Mouse (Mus musculus): ENCODE results near the gene Il10rb.

Gene Il10rb

DNA sequence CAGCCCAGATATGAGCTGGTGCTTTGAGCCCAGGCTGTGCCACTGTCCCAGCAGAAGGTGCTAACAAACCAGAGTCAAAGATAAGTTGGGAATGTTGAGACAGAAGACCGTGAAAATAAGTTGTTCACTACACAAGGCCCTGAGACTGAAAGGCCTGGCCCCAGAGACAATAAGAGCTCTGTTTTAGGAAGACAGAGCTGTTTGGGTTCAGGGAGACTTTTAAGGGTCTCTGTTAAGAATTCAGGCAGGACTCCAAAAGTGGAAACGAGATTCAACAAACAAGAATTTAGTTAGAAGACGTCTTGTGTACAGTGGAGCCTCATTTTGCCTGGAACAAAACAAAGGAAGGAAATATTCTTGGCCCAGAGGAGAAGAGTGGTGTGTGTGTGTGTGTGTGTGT is 26.6 kb upstream of the Il10rb start:
- in situ Hi-C loops (cut with MboI; ENCODE audit: unreplicated experiment in 2 of 2), result no loop called here

GRCm38 (mm10) chr16:91380151-91380550 is 25.8 kb upstream of the Il10rb start:
- in situ Hi-C loops (cut with MboI; ENCODE audit: unreplicated experiment in 2 of 2), result no loop called here

DNA sequence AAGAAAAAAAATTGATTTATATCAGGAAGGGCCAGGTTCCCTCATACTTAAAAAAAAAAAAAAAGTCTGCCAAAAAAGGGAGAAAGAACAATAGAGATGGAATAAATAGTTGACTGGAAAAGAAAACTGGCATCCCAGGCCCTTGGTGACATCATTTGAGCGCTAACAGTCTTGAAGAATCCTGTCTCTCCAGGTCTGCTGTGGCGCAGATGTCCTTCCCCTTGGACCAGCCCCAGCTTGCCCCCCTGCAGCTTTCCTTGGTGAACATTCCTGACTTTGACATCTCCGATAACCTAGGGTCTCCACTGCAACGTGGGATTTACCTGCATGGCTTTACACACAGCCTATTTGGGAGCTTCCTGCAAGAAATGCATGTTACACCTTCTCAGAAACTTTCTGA is 24.4 kb upstream of the Il10rb start:
- in situ Hi-C loops (cut with MboI; ENCODE audit: unreplicated experiment in 2 of 2), result no loop called here

- in situ Hi-C loops (cut with MboI; ENCODE audit: unreplicated experiment in 2 of 2), result no loop called here
Observed at GRCm38 (mm10) chr16:91382261-91382790, 23.6 kb upstream of the Il10rb start.

DNA sequence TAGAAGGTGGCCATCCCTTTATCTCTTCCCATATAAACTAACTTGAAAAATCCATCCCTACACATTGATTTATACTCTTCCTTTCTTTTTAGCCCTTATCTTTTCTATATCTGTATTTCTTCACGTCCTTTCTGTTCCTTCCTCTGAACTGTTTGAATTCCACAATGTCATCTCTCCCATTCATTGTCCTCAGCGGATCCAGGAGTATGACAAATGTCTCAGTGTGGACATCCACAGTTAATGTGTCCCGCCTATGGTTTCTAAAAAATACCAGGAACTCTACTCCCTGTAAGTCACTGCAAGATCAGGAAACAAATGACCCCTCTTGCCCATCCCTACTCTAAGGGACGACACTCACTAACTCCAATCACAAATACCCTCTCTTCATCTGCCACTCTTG is 21.7 kb upstream of the Il10rb start:
- in situ Hi-C loops (cut with MboI; ENCODE audit: unreplicated experiment in 2 of 2), result no loop called here

GRCm38 (mm10) chr16:91385621-91386020 is 20.3 kb upstream of the Il10rb start:
- in situ Hi-C loops (cut with MboI; ENCODE audit: unreplicated experiment in 2 of 2), result no loop called here

- in situ Hi-C loops (cut with MboI; ENCODE audit: unreplicated experiment in 2 of 2), result no loop called here
Observed at GRCm38 (mm10) chr16:91386419-91387120, 19.4 kb upstream of the Il10rb start.

DNA sequence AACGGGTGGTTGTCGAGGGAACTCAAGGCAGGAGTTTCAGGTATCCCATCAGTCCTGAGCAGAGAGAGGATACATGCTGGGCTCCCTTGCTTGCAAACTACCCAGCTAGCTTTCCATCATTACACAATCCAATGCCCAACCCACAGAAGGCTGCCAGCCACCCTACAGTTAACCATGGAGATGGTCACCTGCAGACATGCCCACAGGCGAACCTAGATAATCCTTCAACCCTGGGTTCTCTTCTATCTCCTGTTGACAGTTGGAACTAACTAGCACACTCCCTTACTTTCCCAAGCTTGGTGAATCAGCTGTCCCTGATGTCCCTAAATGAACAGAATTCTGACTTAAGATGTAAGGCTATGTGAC is 18.9 kb upstream of the Il10rb start:
- in situ Hi-C loops (cut with MboI; ENCODE audit: unreplicated experiment in 2 of 2), result no loop called here

DNA sequence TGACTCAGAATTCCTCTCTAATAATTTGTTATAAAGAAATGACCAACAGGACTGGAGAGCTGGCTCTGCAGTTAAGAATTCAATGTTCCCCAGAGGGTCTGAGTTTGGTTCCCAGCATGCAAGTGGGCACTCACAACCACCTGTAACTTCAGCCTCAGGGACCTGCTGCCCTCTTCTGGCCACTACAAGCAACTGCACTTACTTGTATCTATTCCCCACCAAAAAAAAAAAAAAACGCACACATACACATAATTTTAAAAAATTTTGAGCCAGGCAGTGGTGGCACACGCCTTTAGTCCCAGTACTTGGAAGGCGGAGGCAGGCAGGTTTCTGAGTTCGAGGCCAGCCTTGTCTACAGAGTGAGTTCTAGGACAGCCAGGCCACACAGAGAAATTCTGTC is 15.9 kb upstream of the Il10rb start:
- in situ Hi-C loops (cut with MboI; ENCODE audit: unreplicated experiment in 2 of 2), result loop anchor here in 1 of 2 experiments (5.0 kb wide), 1 partner anchor 33 kb away; no protein-coding TSS in a partner anchor

DNA sequence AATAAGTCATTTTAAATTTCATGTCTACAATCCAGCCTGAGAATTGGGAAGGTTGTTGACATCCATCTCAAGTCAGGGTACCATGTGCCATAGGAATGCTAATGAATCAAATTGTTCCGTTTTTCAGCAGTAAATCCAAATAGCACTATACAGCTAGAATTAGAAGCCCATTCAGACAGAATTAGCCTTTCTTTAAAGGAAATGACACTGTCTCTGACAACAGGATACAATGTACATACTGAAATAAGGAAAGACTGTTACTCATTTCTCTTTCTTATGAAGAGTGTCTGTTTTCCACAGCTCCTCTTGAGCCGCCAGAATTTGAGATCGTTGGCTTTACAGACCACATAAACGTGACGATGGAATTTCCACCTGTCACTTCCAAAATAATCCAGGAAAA is 14.5 kb upstream of the Il10rb start, which contains the start of gene Gm21970:
Gene Gm21970, plus strand, starts transcription at position 301 of the 400 bp plus-strand sequence.
- in situ Hi-C loops (cut with MboI; ENCODE audit: unreplicated experiment in 2 of 2), result loop anchor here in 1 of 2 experiments (5.0 kb wide), 1 partner anchor 34 kb away; no protein-coding TSS in a partner anchor

- in situ Hi-C loops (cut with MboI; ENCODE audit: unreplicated experiment in 2 of 2), result loop anchor here in 1 of 2 experiments (5.0 kb wide), 1 partner anchor 38 kb away; no protein-coding TSS in a partner anchor
Observed at GRCm38 (mm10) chr16:91394826-91395410, 11.0 kb upstream of the Il10rb start.

GRCm38 (mm10) chr16:91395633-91396392 is 10.2 kb upstream of the Il10rb start:
- in situ Hi-C loops (cut with MboI; ENCODE audit: unreplicated experiment in 2 of 2), result no loop called here

GRCm38 (mm10) chr16:91396844-91397537 is 9.0 kb upstream of the Il10rb start:
- in situ Hi-C loops (cut with MboI; ENCODE audit: unreplicated experiment in 2 of 2), result no loop called here

DNA sequence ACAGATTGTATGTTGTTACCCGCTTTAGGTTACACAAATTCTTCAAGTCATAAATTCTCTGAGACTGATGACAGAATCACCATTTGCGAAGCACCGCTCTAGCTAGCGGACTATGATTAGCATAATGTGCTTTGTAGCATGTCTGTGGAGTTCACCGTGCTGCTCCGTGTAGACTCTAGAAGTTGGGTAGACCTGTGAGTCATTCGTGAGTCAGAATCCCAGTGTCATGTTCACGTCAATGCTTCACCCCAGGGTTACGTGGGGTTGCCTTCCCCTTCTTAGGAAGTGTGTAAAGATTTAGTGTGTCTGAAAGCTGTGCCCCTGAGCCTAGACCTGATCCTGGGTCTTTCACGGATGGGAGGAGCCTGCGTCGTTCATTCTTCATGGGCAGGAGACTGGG is 7.9 kb upstream of the Il10rb start:
- in situ Hi-C loops (cut with MboI; ENCODE audit: unreplicated experiment in 2 of 2), result no loop called here

DNA sequence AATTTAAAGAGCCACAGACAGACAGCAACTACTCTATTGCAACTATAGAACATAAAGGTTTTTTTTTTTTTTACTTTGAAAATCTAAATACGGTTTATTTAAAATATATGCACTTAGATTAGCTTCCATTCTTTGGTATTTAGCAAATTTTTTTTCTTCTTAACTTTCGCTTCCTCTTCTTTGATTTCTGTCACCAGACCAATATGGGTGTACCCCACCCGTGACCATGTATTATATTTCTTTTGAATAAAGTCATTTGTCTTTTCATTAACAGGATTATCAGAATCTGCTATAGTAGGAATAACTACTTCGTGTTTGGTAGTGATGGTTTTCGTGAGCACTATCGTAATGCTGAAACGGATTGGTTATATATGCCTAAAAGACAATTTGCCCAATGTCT is 7.0 kb upstream of the Il10rb start:
- in situ Hi-C loops (cut with MboI; ENCODE audit: unreplicated experiment in 2 of 2), result no loop called here

DNA sequence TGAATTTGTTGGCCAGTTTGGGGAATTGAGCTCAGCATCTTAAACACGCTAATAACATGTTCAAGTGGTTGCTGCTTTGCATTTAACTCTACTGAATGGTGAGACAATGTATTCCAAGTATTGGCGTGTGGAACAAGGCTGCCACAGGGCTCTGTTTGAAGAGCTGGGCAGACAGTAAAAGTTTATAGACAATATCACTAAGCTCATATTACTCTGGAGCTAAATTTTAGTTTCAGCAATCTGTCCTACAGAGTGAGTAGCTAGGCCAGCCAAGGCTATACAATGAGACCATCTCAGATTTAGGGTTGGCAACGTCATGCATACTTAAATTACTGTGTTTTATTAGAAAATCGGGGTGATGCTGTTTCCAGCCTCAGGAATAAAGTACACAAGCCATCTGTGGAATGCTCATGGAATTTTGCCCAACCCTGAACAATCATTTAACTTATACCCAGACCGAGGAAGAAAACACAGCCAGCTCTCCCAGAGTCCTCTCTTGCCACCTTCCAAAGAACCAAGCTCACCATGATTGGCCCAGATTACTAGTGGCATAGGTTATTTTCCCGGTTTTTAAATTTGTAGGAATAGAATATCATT is 4.3 kb upstream of the Il10rb start:
- in situ Hi-C loops (cut with MboI; ENCODE audit: unreplicated experiment in 2 of 2), result no loop called here

GRCm38 (mm10) chr16:91403784-91404183 is 2.2 kb upstream of the Il10rb start:
- in situ Hi-C loops (cut with MboI; ENCODE audit: unreplicated experiment in 2 of 2), result no loop called here

DNA sequence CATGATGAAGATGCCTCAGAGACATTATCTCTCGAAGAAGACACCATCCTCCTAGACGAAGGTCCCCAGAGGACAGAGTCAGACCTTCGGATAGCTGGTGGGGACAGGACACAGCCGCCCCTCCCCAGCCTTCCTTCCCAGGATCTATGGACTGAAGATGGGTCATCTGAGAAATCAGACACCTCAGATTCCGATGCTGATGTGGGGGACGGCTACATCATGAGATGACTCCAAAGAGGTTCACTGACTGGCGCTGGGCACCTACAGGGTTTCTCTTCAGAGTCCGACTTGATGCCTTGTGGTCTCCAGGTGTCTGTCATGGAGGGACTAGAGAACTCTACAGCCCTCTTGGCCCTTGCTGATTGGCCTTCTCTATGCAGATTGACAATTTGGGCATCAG is 1.8 kb upstream of the Il10rb start:
- in situ Hi-C loops (cut with MboI; ENCODE audit: unreplicated experiment in 2 of 2), result no loop called here

DNA sequence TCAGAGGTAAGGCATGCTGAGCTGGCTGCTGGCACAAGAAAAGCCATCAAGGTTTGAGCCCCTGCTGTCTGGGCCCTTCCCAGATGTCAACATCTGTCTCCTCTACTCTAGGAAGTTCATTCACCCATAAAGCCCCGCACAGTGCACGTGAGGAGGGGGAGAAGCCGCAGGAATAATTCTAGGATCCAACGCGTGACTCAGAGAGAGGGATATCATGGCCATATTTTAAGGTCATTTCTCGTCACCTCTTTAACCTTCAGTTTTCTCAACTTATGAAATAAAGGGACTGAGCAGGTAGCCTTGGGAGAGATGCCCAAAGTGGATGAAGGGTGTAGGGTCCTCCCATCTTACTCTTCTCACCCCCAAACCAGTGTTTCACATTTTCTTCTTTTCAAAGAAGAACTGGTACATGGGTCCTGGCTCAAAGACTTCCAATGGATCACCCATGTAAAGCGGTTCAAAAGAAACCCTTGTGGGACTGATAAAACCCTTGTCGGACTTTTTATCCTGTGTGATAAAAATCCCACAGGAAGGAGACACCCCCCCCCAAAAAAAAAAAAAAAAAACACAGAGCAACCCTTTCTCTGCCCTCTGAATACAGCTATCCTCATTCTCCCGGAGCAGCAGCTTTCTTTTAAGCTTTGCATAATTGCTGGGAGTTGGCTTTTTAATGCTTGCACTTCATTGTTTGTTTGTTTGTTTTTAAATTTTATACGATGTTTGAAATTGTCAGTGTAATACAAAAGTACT is 961 bp upstream of the Il10rb start:
- in situ Hi-C loops (cut with MboI; ENCODE audit: unreplicated experiment in 2 of 2), result loop anchor here in 1 of 2 experiments (5.0 kb wide), 1 partner anchor 33 kb away; the partner anchor contains the start of gene Ifnar2

Measured in v-Abl transformed pro-B cells (cell line).